Comparison of ENCODE assay signal across 16 mouse cellular contexts in the genomic region with DNA sequence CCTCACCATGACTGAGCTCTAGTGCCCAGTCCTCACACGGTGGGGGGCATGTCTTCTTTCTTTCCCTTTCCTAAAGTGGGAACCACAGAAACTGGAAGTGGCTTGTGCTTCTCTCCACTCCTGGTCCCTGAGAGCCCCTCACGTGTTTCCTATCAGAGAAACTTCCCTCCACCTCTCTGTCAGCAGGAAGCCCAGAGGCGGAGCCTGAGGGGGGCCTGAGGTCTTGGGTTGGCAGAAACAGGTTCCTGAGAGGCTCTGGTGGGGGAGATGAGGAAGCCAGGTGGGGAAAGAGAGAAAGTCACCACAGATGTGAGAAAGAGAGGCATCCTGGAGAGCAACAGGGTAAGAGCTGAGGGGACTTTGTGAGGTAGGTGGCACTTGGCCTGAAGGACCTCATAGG. TPM values are rescaled to one million over a fixed set of nuclear protein-coding genes. Genes with fewer than 3 reads are reported as not detected.
DNase-seq lines count a peak whose midpoint lies in the region; ATAC-seq and TF ChIP-seq lines count a peak whose summit lies in the region.
"Had no signal": no experiment of that assay in that cellular context is flagged by ENCODE, and none has a peak within 500 bp of the region (broad histone marks: within the 10 kb centered on the region; RNA-seq: fewer than 3 reads in every experiment).

No protein-coding gene starts in this region.

- intact Hi-C loops in gastrocnemius, adult 2 months (cut with DNase I) = no loop called here

- TF ChIP-seq CTCF in spleen, adult 2 months (IDR thresholded peaks at IDR 0.05; ENCODE audit: extremely low read depth, insufficient read depth, insufficient read length, insufficient replicate concordance) = no peak
- TF ChIP-seq CTCF in gastrocnemius, adult 2 months (IDR thresholded peaks at IDR 0.05) = no peak

- TF ChIP-seq POLR2A in spleen, adult 2 months (IDR thresholded peaks at IDR 0.05; ENCODE audit: low read depth, low read length) = no peak

- WGBS in spleen, adult 2 months = 12% methylated on average over 3 of the region's 3 CpGs

- no peaks in the 10 kb centered on the region for H3K27me3 ChIP-seq in spleen, adult 2 months (ENCODE audit: control insufficient read depth, insufficient read depth, low read length)
- H3K27me3 ChIP-seq: embryonic facial prominence, embryonic 12.5 days; kidney, embryonic 15.5 days; limb, embryonic 15.5 days had no signal

- H3K27ac ChIP-seq in spleen, adult 2 months (ENCODE audit: insufficient read depth, low read length) = peak overlapping the region; percentile 39
- H3K27ac ChIP-seq in gastrocnemius, adult 2 months = no peak overlapping the region
- H3K27ac ChIP-seq: embryonic facial prominence, embryonic 12.5 days; hindbrain, embryonic 14.5 days; kidney, embryonic 15.5 days; limb, embryonic 15.5 days had no signal

- peak in 1 of 2 experiments; percentile 46 for DNase-seq in spleen, adult 2 months (ENCODE audit: low read depth in 1 of 2, low spot score in 2 of 2)
- DNase-seq in spleen, postnatal 14 days (ENCODE audit: low spot score in 2 of 2) = no peak
- peak; percentile 43 for DNase-seq in brain, adult 2 months (ENCODE audit: low read depth, low spot score)
- no peak for DNase-seq in testis, postnatal 14 days (ENCODE audit: low spot score)
- DNase-seq in gastrocnemius, adult 2 months = no peak
- no peak for DNase-seq in adrenal gland, postnatal 25 days
- DNase-seq: cerebellum, adult 2 months; retina, postnatal 1 day had no signal

- H3K36me3 ChIP-seq in spleen, adult 2 months (ENCODE audit: control insufficient read depth, insufficient read depth, low read length) = no peaks in the 10 kb centered on the region
- H3K36me3 ChIP-seq: embryonic facial prominence, embryonic 12.5 days; G1E; kidney, embryonic 15.5 days; limb, embryonic 15.5 days had no signal

- peak; percentile 56 for ATAC-seq in megakaryocyte progenitor cell, adult 5-6 weeks (replicated peaks; ENCODE audit: poor library complexity)
- ATAC-seq: forebrain, embryonic 14.5 days had no signal

- no peak overlapping the region for H3K4me3 ChIP-seq in spleen, adult 2 months (ENCODE audit: extremely low read depth, insufficient read depth, insufficient read length)
- no peak overlapping the region for H3K4me3 ChIP-seq in gastrocnemius, adult 2 months
- H3K4me3 ChIP-seq: embryonic facial prominence, embryonic 12.5 days; kidney, embryonic 15.5 days; limb, embryonic 15.5 days; myocyte had no signal

- H3K4me1 ChIP-seq in spleen, adult 2 months (ENCODE audit: control insufficient read depth, insufficient read depth, insufficient read length) = peaks cover 27% of the 10 kb centered on the region
- H3K4me1 ChIP-seq: limb, embryonic 15.5 days had no signal

RNA-seq across cellular contexts. Expression of gene Ncoa3, which starts 42.7 kb away (rescaled TPM):
- 48.4 and 67.9 TPM in 2 replicates for polyA plus RNA-seq in spleen, adult 2 months (2012; rRNA removed)
- total RNA-seq in megakaryocyte progenitor cell, adult 5-6 weeks (2015) = 16.2 and 17.7 TPM in 2 replicates
- total RNA-seq in megakaryocyte progenitor cell, adult 5-6 weeks (2017) = 12.0 and 18.2 TPM in 2 replicates
- 10 to 100 TPM; 21.0 to 24.8 TPM for total RNA-seq in gastrocnemius, adult 2 months (2021)
- 26.8 and 27.1 TPM in 2 replicates for total RNA-seq in adrenal gland, postnatal 25 days (2021)

RNA-seq across cellular contexts. Expression of gene Zmynd8, which starts 50.9 kb away (rescaled TPM):
- polyA plus RNA-seq in spleen, adult 2 months (2012; rRNA removed) = 25.0 and 25.4 TPM in 2 replicates
- 44.6 and 49.9 TPM in 2 replicates for total RNA-seq in megakaryocyte progenitor cell, adult 5-6 weeks (2015)
- 32.1 and 35.8 TPM in 2 replicates for total RNA-seq in megakaryocyte progenitor cell, adult 5-6 weeks (2017)
- total RNA-seq in gastrocnemius, adult 2 months (2021) = 10 to 100 TPM; 13.1 to 23.3 TPM
- total RNA-seq in adrenal gland, postnatal 25 days (2021) = 57.4 and 73.1 TPM in 2 replicates
